Mouse (Mus musculus) thymus, postnatal 10 days (tissue): ENCODE measurements at regions not wholly inside any gene's neighbourhood (a gene's known extent, or its start where the extent isn't known, plus 50 kb on each side); places are given as distances from the start of the nearest gene placed in this dataset.

ENCODE experiments used
- DNase-seq, 2 experiments: peaks; one replicate each; pipeline ENCODE4 v3.0.0; 2021; ENCODE audit warnings: low spot score in 2 of 2

DNA sequence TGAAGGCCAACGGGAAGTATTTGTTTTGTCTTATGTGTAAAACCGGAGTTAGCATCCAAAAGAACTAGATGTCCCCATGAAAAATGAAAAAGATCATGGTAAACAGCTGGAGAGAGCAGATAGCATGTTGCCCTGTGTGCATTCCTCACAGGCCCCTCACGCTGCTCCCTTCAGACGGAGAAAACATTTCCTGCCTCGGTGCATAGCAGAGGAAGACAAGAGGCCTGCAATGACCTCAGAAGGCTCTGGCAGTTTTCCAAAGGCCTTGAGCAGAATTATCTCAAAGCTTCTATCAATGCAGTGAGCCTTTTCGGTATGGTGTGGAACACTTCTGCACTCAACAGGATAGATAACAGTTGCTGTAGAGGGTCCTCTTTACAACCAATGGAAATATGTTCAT, 101.3 kb upstream of the Ccn2 start:
- no peak for DNase-seq

DNA sequence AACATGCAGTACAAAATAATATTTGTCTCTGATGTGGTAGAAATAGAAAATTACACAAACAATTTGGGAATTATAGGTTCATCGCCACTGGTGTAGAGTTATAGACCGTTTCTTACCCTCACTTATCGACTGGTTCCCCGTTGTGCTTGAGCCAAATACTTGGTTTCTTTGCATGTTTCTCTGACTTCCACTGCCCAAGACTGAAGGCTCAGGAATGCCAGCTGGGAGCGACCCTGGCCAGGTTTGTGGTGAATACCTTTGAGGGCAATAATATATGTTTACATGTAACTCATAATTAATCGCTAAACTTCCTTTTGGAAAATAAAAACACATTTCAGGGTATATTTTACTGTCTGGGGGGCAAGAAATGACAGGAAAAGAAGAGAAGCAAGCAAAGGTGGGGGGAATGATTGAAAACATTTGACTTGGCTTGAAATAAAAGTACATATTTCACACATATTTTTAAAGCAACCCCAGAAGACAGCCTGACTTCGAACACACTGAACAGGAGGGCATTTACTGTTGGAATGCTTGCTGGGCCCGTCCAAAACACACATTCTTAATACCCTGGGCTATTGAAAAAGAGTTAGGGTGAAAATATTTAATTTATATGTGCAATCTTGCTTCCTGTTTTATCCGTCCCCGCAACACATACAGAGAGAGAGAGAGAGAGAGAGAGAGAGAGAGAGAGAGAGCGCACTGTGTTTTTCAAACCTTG, 75.3 kb upstream of the Ccn2 start:
- no peak for DNase-seq

DNA sequence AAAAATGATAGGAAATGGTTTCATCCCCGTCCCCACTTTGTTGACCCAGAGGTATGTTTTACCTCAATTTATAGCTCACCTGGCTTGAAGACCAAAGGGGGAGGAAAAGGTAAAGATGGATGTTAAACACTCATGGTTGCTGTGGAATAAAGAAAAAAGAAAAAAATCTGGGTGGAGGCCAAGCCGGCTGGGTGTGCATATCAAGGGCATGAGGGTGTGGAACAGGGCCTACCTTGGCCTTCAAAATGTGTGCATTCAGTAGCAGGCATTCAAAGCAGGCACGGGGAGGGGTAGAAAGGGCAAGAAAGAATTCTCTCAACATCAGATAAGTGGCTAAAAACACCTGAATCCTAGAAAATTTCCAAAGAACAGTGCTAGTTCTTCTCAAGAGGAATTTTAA, 74.7 kb upstream of the Ccn2 start:
- DNase-seq = no peak

DNA sequence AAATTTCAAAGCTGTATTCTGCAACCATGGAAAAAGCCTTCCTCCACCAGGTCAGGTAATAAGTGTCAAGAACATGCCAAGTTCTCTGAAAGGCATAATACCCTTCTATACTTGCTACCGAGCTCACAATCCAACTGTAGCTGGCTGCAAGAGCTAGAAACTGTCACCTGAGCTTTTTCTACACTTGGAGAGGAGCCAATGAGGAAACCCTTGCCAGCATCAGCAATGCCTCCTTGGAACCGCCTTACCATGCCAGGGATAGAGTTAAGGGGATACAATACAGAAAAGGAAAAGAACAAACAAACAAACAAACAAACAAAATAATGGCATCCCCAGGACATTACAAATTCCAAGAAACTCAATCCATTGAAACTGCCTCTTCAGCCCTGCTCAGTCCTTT, 62.5 kb upstream of the Ccn2 start:
- DNase-seq = no peak

DNA sequence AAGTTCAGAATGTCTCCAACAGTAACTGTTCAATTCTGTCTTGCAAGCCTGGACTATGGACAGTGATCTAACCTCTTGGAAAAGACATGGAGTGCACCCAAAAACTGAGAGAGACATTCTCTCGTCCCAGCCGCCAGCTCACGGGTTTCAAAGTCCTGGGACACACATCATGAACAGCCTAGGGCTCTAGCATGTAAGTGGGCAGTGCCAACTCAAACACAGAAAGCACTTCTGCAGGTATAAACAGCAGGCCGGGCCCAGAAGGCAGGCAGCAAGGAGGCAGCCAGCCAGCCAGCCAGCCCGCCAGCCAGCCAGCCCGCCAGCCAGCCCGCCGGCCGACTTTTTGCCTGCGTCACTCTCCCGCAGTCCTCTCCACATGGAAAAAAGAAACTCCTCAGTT, 60.3 kb upstream of the Ccn2 start:
- DNase-seq = no peak

DNA sequence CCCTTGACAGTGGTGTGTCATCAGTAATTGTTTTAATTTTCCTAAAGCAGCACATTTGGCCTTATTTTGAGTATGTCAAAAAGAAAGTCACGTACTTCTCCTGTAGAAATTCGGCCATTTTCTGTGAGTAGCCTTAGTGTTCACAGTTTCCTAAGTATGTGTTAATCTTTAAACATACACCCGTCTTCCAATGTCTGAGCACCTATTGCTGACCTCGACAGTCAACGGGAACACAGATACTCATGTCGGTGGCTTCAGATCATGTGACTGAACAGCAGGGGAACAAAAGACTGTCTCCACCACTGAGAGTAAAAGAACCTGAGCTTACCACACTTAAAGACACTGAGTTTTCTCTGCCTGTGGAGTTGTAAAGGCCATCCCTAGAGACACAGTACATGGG, 59.8 kb upstream of the Ccn2 start:
- DNase-seq = no peak

DNA sequence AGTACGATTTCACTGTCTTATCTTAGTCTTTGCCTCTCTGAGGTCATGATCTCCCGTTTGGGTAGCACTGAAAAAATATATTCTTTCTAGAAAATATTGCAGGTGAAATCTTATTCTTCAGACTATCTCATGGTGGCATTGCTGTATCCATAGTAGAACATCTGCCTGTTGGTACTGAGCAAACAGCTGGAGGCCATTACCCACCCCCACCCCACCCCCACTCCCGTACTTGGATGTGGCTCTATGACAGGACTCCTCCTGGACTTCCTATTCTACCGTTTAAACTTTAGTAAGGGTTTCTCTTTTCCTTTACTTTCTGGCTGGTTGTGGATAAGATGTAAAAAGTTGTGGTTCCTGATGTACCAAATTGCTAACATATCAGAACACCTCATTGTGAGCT, 53.3 kb upstream of the Ccn2 start:
- no peak for DNase-seq
